Mouse (Mus musculus) CD4-positive, CD25-positive, alpha-beta regulatory T cell, adult 2 months (primary cell): ENCODE data around the gene Cidec.

Source experiments
- DNase-seq: peaks from one replicate; pipeline ENCODE4 v3.0.0-alpha.2; 2012; ENCODE audit warnings: low read depth, low spot score

Gene Cidec

DNA sequence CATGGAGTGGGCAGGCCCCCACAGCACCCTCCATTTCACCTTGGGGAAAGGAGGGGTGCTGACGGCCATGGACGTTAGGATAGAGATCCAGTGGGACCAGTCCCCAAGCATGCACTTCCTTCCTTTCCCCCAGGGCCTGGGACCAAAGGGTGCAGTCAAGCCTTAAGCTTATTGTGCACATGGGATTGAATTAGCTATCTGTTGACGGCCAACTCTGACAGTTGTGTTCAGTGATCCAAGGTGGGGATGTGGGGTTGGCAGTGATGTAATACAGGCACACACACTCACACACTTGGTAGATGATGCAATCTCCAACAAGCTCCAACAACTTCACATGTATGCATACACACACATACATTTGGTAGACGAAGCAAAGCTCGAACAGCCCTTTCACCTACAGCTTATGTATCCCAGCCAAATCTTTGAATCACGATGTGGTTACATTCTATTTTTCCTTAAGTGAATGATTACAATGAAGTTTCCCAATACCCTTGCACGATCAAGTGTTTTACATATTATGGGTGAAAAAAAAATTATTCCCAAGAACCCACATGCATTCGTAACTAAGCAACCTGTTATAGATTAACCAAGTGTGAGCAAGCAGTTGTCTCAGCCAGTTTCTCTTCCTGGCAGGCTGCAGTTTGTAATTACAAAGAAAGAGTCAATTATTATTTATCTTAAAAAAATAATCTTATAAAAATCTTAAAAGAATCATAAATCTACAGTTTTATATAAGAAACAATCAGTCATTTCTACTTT lies 8.8 kb upstream of the Cidec start:
- DNase-seq, result no peak

GRCm38 (mm10) chr6:113443091-113443490 lies 7.5 kb upstream of the Cidec start:
- peak; percentile 58 for DNase-seq

DNA sequence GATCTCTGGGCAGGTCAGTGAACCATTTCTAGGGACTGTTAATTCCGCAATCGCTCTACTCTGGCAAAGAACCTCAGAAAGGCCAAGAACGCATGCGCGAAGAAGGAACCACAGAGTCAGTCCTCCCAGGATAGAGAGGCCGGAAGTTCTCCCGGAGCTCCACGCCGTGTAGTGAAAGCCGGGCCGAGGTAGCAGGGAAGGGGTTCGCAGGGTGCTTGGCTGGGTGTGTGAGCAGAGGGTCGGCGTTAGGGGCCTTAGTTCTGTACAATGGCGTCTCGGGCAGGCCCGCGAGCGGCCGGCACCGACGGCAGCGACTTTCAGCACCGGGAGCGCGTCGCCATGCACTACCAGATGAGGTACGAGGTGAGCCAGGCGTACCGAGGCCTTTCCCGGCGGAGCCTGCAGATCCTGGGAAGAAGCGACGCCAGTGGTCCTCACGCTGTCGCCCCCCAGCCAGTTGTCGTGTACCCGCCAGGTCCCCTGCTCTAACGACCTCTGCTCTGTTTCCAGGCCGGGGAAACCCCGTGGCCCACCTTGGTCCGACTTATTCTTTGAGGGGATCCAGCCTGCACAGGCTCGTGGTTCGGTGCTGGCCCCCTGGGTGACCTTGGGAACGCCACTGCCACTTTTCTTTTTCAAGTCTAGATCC lies 7.0 kb upstream of the Cidec start, which contains the start of gene Jagn1:
Gene Jagn1 (plus strand): TSS at position 128 of the 649 bp plus-strand sequence.
- DNase-seq, result peak; percentile 94

- DNase-seq, result no peak
Observed at GRCm38 (mm10) chr6:113442087-113442441, 6.5 kb upstream of the Cidec start.

GRCm38 (mm10) chr6:113441147-113441680 lies 5.7 kb upstream of the Cidec start:
- DNase-seq, result peak; percentile 90

DNA sequence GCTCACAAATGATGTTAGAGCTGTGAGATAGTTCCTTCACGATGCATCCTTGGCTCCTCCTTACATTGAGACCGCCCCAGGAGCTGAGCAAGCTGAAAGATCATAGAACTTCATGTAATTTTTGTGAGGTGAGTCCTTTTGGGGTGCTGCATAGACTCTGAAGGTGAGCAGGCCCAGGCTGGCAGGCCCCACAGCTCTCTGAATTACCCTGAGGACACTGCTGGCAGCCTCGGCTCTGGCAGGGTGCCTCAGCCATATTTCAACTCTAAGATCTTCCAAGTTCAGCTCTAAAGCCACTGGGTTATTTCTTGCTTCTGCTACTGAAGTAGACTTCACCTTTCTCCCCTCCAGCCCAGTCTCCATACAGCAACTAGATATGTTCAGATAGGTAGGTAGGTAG lies 5.1 kb upstream of the Cidec start:
- DNase-seq, result no peak

DNA sequence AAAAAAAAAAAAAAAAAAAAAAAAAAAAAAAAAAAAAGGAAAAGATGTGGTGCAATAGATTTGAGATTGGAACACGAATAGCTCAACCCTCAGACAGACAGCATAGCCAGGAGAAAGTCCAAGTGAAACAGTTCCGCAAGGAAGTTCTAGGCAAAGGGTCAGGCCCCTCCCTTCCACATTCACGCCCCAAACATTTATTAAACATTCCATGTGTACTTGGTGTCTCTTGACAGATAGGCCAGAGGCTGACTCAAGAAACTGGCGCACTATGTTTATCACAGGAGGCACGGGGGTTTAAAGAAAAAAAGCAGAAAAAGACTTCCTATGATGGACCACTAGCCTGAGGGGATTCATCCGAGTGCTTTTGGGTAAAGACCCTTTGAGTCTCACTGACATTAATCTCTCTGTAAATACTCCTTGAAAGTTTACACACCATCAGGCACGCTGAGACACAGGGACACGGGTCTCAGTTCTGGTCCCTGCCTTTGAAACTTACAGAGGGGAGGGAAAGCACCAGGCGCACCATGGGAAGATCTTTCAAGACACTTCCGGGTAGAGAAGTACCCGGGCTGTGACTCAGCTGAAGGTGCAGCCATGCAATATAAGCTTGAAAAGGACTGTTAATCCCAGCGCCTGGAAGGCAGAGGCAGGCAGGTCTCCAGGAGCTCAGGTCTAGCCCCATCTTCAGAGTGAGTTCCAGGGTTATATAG lies 3.3 kb upstream of the Cidec start:
- peak; percentile 15 for DNase-seq

GRCm38 (mm10) chr6:113437135-113437534 lies 1.6 kb upstream of the Cidec start:
- DNase-seq, result no peak

DNA sequence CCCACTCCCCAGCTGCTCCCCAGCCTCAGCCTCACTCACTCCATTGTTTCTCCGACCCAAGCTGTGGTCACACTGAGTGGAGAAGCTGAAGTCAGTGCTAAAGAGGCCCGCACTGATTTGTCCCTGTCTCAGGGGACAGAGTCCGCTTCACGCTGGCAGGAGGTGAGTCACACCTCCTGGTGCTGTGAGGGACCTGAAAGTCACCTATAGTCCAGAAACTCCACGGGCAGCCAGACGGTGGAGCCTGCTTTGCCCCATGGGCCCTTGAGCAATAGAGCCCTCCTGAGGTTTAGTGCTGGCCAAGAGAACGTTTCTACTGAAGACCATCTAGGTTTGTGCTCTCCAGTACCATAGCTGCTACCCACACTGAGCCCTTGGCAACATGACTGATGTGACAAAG lies 869 bp downstream of the Cidec start:
- no peak for DNase-seq

DNA sequence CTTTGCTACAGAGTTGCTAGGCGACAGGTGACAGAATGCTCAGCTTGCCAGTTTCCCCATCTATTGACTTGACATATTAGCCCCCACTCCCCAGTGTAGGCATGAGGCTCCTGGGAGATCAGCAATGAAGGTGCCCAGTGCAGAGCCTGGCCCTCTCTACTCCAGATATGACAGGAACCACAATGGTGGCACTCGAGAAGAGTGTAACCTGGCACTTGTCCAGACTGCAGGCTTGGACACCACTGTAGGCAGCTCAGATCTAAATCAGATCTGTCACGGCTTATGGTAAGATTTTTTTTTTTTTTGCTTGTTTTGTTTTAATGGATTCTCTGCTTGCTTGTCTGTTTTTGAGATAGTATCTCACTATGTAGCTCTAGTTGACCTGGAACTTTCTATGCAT lies 1.9 kb downstream of the Cidec start:
- DNase-seq, result no peak

- DNase-seq, result no peak
Observed at GRCm38 (mm10) chr6:113431801-113432200, 3.8 kb downstream of the Cidec start.

DNA sequence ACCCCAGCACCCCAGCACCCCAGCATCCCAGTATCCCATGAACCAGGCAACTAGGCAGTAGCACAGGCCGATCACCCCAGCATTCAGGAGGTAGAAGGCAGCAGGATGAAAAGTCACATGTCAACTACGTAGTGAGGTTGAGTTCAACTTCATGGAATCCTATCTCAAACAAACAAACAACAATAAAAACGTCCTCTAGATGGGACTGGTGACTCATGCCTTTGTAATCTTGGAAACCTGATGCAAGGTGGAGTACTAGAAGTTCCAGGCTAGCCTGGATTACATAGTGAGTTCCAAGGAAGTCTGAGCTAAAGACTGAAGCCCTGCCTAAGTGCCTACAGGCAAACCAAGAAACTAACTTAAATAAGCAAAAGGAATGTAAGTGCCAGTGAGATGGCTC lies 4.7 kb downstream of the Cidec start:
- no peak for DNase-seq

DNA sequence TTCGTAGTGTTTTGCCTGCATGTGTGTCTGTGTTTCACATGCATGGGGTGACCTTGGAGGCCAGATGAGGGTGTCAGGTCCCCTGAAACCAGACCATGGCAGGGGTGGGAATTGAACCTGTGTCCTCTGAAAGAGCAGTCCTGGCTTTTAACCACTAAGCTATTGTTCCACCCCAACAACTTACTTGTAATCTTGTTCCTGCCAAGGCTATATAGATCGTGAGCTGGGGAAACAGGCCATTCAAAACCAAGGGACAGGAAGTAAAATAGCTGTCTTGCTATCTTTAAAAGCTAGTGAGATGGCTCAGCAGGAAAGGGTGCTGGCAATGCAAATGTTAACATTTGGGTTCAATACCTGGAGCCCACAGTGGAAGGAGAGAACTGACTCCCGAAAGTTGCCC lies 5.6 kb downstream of the Cidec start:
- no peak for DNase-seq

DNA sequence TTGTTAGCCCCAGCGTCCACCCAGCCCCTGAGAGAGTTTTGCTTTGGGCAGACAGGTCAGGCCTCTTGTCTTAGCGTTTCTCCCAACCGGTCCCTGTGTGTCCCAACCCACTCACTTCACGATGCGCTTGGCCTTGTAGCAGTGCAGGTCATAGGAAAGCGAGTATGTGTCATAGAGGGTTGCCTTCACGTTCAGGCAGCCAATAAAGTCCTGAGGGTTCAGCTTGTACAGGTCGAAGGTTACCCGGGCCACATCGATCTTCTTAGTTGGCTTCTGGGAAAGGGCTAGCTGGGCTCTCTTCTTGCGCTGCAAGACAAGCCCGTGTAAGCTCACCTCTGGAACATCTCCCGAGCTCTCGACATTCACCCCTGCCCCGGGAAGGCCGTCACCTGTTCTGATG lies 7.6 kb downstream of the Cidec start:
- no peak for DNase-seq

DNA sequence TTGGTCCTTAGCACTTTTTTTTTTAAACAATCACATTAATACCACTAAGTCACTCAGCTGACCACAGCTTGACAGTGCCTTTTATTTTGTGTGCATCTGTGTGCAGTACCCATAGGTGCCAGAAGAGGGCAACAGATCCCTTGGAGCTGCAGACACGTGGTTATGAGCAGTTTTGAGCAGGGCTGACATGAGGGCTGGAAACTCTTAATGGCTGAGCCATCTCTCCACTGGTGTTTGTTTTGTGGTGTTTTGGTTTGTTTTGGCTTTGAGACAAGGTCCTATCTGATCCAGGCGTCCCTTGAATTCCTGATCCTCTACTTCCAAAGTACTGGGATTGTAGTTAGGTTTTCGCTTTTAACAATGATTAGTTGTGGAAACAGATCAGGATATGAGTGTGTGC lies 8.2 kb downstream of the Cidec start:
- DNase-seq, result peak; percentile 70

GRCm38 (mm10) chr6:113426696-113427095 lies 8.9 kb downstream of the Cidec start:
- DNase-seq, result no peak

GRCm38 (mm10) chr6:113424187-113424586 lies 11.4 kb downstream of the Cidec start:
- DNase-seq, result no peak

GRCm38 (mm10) chr6:113423000-113423399 lies 12.6 kb downstream of the Cidec start:
- DNase-seq, result no peak

- DNase-seq, result peak; percentile 100
Observed at GRCm38 (mm10) chr6:113419199-113419587, 16.4 kb downstream of the Cidec start, which contains the start of gene Rpusd3. Gene Rpusd3 (minus strand): TSS chr6:113419340.

DNA sequence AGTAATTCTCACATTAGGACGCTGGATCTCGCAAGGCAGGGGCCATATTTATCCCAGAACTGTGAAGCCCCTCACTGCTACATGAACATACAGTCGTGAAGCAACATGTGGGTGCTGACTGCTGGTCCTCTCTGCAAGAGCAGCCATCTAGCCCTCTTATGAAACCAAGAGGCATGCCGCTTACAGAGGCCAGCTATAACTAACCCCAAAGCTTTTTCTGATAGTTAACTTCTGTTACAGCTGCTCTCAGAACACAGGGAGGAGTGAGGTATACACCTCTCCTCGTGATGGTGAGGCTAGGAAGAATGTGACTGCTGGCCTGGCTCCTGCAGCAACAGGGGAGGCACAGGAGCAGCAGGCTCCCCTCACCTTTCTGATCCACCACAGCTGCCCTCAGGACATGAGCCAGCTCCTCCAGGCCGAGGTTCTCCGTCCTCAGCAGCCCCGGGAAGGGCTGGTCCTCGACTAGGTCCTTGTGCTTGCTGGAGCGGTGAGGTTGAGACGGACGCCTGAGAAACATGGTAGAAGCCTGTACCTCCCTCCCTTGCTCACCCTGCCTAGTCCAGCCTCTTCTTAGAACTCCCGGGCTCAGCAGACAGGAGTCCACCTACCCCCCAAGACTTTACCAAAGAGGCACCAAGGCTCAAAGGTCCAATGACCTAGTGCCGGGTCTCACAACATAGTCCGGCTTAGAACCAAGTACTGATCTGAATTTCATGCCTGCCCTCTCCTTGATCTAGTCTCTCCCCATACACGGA lies 16.9 kb downstream of the Cidec start:
- no peak for DNase-seq

DNA sequence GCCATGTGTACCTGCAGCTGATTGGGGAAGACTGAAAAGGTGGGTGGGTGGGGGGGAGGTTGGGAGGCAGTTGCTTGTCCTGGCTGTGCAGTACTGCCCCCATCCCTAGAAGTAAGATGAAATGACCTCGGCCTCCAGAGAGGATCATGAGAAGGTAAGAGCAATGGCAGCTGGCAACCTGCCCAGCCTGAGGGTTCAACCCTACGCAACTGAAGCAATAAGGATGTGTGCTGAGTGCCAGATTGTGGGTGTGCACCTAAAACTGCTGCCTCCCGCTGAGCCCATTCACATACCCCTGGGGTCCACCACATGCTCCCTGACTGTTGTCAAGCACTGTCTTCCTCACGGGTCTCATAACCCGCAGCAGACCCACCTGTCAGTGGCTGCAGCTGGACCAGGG lies 19.1 kb downstream of the Cidec start:
- DNase-seq, result no peak

DNA sequence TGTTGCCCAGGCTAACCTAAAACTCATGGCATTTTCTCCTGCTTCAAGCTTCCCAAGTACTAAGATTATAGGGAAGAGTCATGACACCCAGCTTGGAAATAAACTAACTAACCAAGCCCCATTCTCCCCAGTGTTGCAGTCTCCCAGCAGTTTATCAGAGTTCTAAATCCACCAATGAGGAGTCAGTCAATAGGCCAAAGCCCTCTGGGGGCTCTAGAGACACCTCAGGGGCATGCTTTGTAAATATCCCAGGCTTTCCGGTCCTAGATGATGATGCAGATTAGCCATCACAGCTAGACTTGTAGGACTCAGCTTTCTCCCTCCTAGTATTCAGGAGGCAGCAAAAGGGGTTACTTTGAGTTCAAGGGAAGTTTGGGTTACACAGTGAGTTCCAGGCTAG lies 25.6 kb downstream of the Cidec start:
- no peak for DNase-seq
